ENCODE assay signal across 9 mouse cellular contexts in genomic region chr19:5745756-5746710, GRCm38 (mm10). TPM values are rescaled to one million over a fixed set of nuclear protein-coding genes. Genes with fewer than 3 reads are reported as not detected.
DNase-seq lines count a peak whose midpoint lies in the region; ATAC-seq and TF ChIP-seq lines count a peak whose summit lies in the region.
"Had no signal": no experiment of that assay in that cellular context is flagged by ENCODE, and none has a peak within 500 bp of the region (broad histone marks: within the 10 kb centered on the region; RNA-seq: fewer than 3 reads in every experiment).

No protein-coding gene starts in this region.

- TF ChIP-seq POLR2A in kidney, adult 2 months (IDR thresholded peaks at IDR 0.05; ENCODE audit: low read depth, low read length), result no peak

- no peak overlapping the region for H3K4me3 ChIP-seq in kidney, adult 2 months (ENCODE audit: insufficient read depth, low read depth, low read length)
- 0 out of 2 replicates have a peak overlapping the region, but pooled peaks have one; percentile 11 for H3K4me3 ChIP-seq in brown adipose tissue, adult 24 weeks (ENCODE audit: insufficient read depth, low read depth, low read length)
- H3K4me3 ChIP-seq in intestine, postnatal 0 days (ENCODE audit: low read depth, low read length), result peak overlapping the region; percentile 16
- H3K4me3 ChIP-seq in neural tube, embryonic 12.5 days, result peak overlapping the region; percentile 20; the same call in 1 of the 2 replicates

- ATAC-seq in intestine, postnatal 0 days, result no peak
- no peak for ATAC-seq in neural tube, embryonic 12.5 days (ENCODE audit: low FRiP score, low read depth)

- no peaks in the 10 kb centered on the region for H3K36me3 ChIP-seq in kidney, adult 2 months (ENCODE audit: control insufficient read depth, insufficient read depth, low read length)
- H3K36me3 ChIP-seq in intestine, postnatal 0 days (ENCODE audit: control insufficient read depth, insufficient read depth), result peaks cover 7% of the 10 kb centered on the region; the same call in 1 of the 2 replicates
- no peaks in the 10 kb centered on the region for H3K36me3 ChIP-seq in neural tube, embryonic 12.5 days

- 0 out of 2 replicates have a peak, but pooled peaks cover 3% of the 10 kb centered on the region for H3K4me1 ChIP-seq in kidney, adult 2 months (ENCODE audit: control insufficient read depth, insufficient read depth, low read length)
- peaks cover 3% of the 10 kb centered on the region for H3K4me1 ChIP-seq in brown adipose tissue, adult 24 weeks (ENCODE audit: control insufficient read depth, insufficient read depth, insufficient read length, low read length)
- H3K4me1 ChIP-seq in intestine, postnatal 0 days (replicated peaks; ENCODE audit: control insufficient read depth, insufficient read depth, low read length), result peaks cover 9% of the 10 kb centered on the region; the same call in 1 of the 2 replicates
- peaks cover 40% of the 10 kb centered on the region for H3K4me1 ChIP-seq in neural tube, embryonic 12.5 days

- no peaks in the 10 kb centered on the region for H3K9me3 ChIP-seq in intestine, postnatal 0 days (ENCODE audit: control insufficient read depth)
- H3K9me3 ChIP-seq in neural tube, embryonic 12.5 days, result no peaks in the 10 kb centered on the region

- H3K4me2 ChIP-seq in intestine, postnatal 0 days (replicated peaks; ENCODE audit: low read depth), result peak overlapping the region; percentile 62
- peak overlapping the region; percentile 56 for H3K4me2 ChIP-seq in neural tube, embryonic 12.5 days (replicated peaks)

- TF ChIP-seq CTCF in kidney, adult 2 months (conservative IDR thresholded peaks at IDR 0.05; ENCODE audit: insufficient read depth, insufficient read length, low read depth, low read length), result no peak
- TF ChIP-seq CTCF in intestine, postnatal 0 days (IDR thresholded peaks at IDR 0.05; ENCODE audit: low read depth), result no peak

- WGBS in kidney, adult 2 months, result 29% methylated on average over 36 of the region's 36 CpGs
- 12% methylated on average over 36 of the region's 36 CpGs for WGBS in intestine, postnatal 0 days
- WGBS in neural tube, embryonic 12.5 days, result 4% methylated on average over 36 of the region's 36 CpGs

- H3K9ac ChIP-seq in intestine, postnatal 0 days (ENCODE audit: low read depth, low read length), result no peak overlapping the region
- H3K9ac ChIP-seq in neural tube, embryonic 12.5 days, result peak overlapping the region; percentile 48

- no peak overlapping the region for H3K27ac ChIP-seq in kidney, adult 2 months (ENCODE audit: insufficient read depth, low read depth, low read length)
- no peak overlapping the region for H3K27ac ChIP-seq in brown adipose tissue, adult 24 weeks (replicated peaks; ENCODE audit: low read depth, low read length)
- H3K27ac ChIP-seq in intestine, postnatal 0 days (ENCODE audit: low read depth, low read length), result no peak overlapping the region
- no peak overlapping the region for H3K27ac ChIP-seq in neural tube, embryonic 12.5 days
- H3K27ac ChIP-seq: macrophage had no signal

- H3K27me3 ChIP-seq in kidney, adult 2 months (replicated peaks; ENCODE audit: control insufficient read depth, insufficient read depth, low read length), result no peaks in the 10 kb centered on the region
- H3K27me3 ChIP-seq in intestine, postnatal 0 days (replicated peaks; ENCODE audit: control insufficient read depth, insufficient read depth, low read length), result peaks cover 15% of the 10 kb centered on the region
- H3K27me3 ChIP-seq in neural tube, embryonic 12.5 days (replicated peaks), result peaks cover 63% of the 10 kb centered on the region

- DNase-seq in kidney, postnatal 10 days, result peak; percentile 57
- no peak for DNase-seq in kidney, adult 2 months
- DNase-seq in right cerebral cortex, postnatal 25 days, result no peak
- no peak for DNase-seq in layer of hippocampus, adult 9-10 months (ENCODE audit: low spot score)
- DNase-seq in frontal cortex, postnatal 14 days (ENCODE audit: low spot score in 2 of 2), result no peak

RNA-seq across cellular contexts. Expression of gene Ltbp3, which starts 5.3 kb away (rescaled TPM):
- polyA plus RNA-seq in kidney, adult 2 months (2012; rRNA removed), result 52.8 and 61.8 TPM in 2 replicates
- 59.4 and 101 TPM in 2 replicates for polyA plus RNA-seq in brown adipose tissue, adult 24 weeks (2012; ENCODE audit: insufficient read depth, insufficient read length, missing spikeins)
- 11.9 and 15.6 TPM in 2 replicates for polyA plus RNA-seq in intestine, postnatal 0 days (2015; fragmentation: Nextera tagmentation; extraction: Ambion mirVana)
- 10.6 and 12.6 TPM in 2 replicates for polyA plus RNA-seq in neural tube, embryonic 12.5 days (2016; fragmentation: Nextera tagmentation; extraction: Ambion mirVana)

RNA-seq across cellular contexts. Expression of gene Fam89b, which starts 16.6 kb away (rescaled TPM):
- 93.8 and 122 TPM in 2 replicates for polyA plus RNA-seq in kidney, adult 2 months (2012; rRNA removed)
- 55.7 and 58.4 TPM in 2 replicates for polyA plus RNA-seq in brown adipose tissue, adult 24 weeks (2012; ENCODE audit: insufficient read depth, insufficient read length, missing spikeins)
- polyA plus RNA-seq in intestine, postnatal 0 days (2015; fragmentation: Nextera tagmentation; extraction: Ambion mirVana), result 48.5 and 48.9 TPM in 2 replicates
- 193 and 195 TPM in 2 replicates for polyA plus RNA-seq in neural tube, embryonic 12.5 days (2016; fragmentation: Nextera tagmentation; extraction: Ambion mirVana)

RNA-seq across cellular contexts. Expression of gene Ehbp1l1, which starts 19.9 kb away (rescaled TPM):
- polyA plus RNA-seq in kidney, adult 2 months (2012; rRNA removed), result 19.3 and 20.1 TPM in 2 replicates
- polyA plus RNA-seq in brown adipose tissue, adult 24 weeks (2012; ENCODE audit: insufficient read depth, insufficient read length, missing spikeins), result 45.3 and 47.1 TPM in 2 replicates
- polyA plus RNA-seq in intestine, postnatal 0 days (2015; fragmentation: Nextera tagmentation; extraction: Ambion mirVana), result 49.8 and 51.0 TPM in 2 replicates
- 10.1 and 10.5 TPM in 2 replicates for polyA plus RNA-seq in neural tube, embryonic 12.5 days (2016; fragmentation: Nextera tagmentation; extraction: Ambion mirVana)

RNA-seq across cellular contexts. Expression of gene Scyl1, which starts 25.2 kb away (rescaled TPM):
- 107 and 134 TPM in 2 replicates for polyA plus RNA-seq in kidney, adult 2 months (2012; rRNA removed)
- polyA plus RNA-seq in brown adipose tissue, adult 24 weeks (2012; ENCODE audit: insufficient read depth, insufficient read length, missing spikeins), result 49.2 and 54.3 TPM in 2 replicates
- 43.8 and 48.8 TPM in 2 replicates for polyA plus RNA-seq in intestine, postnatal 0 days (2015; fragmentation: Nextera tagmentation; extraction: Ambion mirVana)
- 66.1 and 70.4 TPM in 2 replicates for polyA plus RNA-seq in neural tube, embryonic 12.5 days (2016; fragmentation: Nextera tagmentation; extraction: Ambion mirVana)

RNA-seq across cellular contexts. Expression of gene Kcnk7, which starts 41.9 kb away (rescaled TPM):
- 0.08 and 0.13 TPM in 2 replicates for polyA plus RNA-seq in kidney, adult 2 months (2012; rRNA removed)
- polyA plus RNA-seq in brown adipose tissue, adult 24 weeks (2012; ENCODE audit: insufficient read depth, insufficient read length, missing spikeins), result not detected in 2 replicates
- polyA plus RNA-seq in intestine, postnatal 0 days (2015; fragmentation: Nextera tagmentation; extraction: Ambion mirVana), result 0.12 and 0.21 TPM in 2 replicates
- polyA plus RNA-seq in neural tube, embryonic 12.5 days (2016; fragmentation: Nextera tagmentation; extraction: Ambion mirVana), result 0.19 TPM in 2 replicates
- polyA plus RNA-seq: macrophage had no signal
